Mouse (Mus musculus): ENCODE data around the gene Crim1.

Gene Crim1

GRCm38 (mm10) chr17:78374756-78375155 is 174.7 kb downstream of the Crim1 start:
- DNase-seq (ENCODE audit: low spot score in 2 of 2) = no peak

GRCm38 (mm10) chr17:78376587-78376986 is 176.5 kb downstream of the Crim1 start:
- DNase-seq (ENCODE audit: low spot score in 2 of 2) = no peak

GRCm38 (mm10) chr17:78379079-78379729 is 179.2 kb downstream of the Crim1 start:
- DNase-seq (ENCODE audit: low spot score in 2 of 2) = no peak

GRCm38 (mm10) chr17:78379730-78380245 is 179.7 kb downstream of the Crim1 start:
- no peak for DNase-seq (ENCODE audit: low spot score in 2 of 2)

- DNase-seq (ENCODE audit: low spot score in 2 of 2) = no peak
These were observed 182.3 kb downstream of the Crim1 start for GRCm38 (mm10) chr17:78382321-78382720.

- DNase-seq (ENCODE audit: low spot score in 2 of 2) = no peak
These were observed 187.6 kb downstream of the Crim1 start for GRCm38 (mm10) chr17:78387665-78388064.

- DNase-seq (ENCODE audit: low spot score in 2 of 2) = no peak
These were observed 188.2 kb downstream of the Crim1 start for GRCm38 (mm10) chr17:78388101-78388847.

GRCm38 (mm10) chr17:78389573-78389972 is 189.5 kb downstream of the Crim1 start:
- no peak for DNase-seq (ENCODE audit: low spot score in 2 of 2)

GRCm38 (mm10) chr17:78392401-78393087 is 192.5 kb downstream of the Crim1 start:
- no peak for DNase-seq (ENCODE audit: low spot score in 2 of 2)

- no peak for DNase-seq (ENCODE audit: low spot score in 2 of 2)
These were observed 200.2 kb downstream of the Crim1 start for GRCm38 (mm10) chr17:78400130-78400840.

GRCm38 (mm10) chr17:78401311-78401710 is 201.3 kb downstream of the Crim1 start:
- no peak for DNase-seq (ENCODE audit: low spot score in 2 of 2)

GRCm38 (mm10) chr17:78401713-78402112 is 201.7 kb downstream of the Crim1 start:
- no peak for DNase-seq (ENCODE audit: low spot score in 2 of 2)

GRCm38 (mm10) chr17:78402174-78402573 is 202.1 kb downstream of the Crim1 start:
- DNase-seq (ENCODE audit: low spot score in 2 of 2) = no peak

GRCm38 (mm10) chr17:78403229-78403628 is 203.2 kb downstream of the Crim1 start:
- DNase-seq (ENCODE audit: low spot score in 2 of 2) = no peak

GRCm38 (mm10) chr17:78403804-78404203 is 203.8 kb downstream of the Crim1 start:
- no peak for DNase-seq (ENCODE audit: low spot score in 2 of 2)

- DNase-seq (ENCODE audit: low spot score in 2 of 2) = no peak
These were observed 205.3 kb downstream of the Crim1 start for GRCm38 (mm10) chr17:78405336-78405735.

GRCm38 (mm10) chr17:78406854-78407253 is 206.8 kb downstream of the Crim1 start:
- no peak for DNase-seq (ENCODE audit: low spot score in 2 of 2)

GRCm38 (mm10) chr17:78407581-78407980 is 207.5 kb downstream of the Crim1 start:
- no peak for DNase-seq (ENCODE audit: low spot score in 2 of 2)

- no peak for DNase-seq (ENCODE audit: low spot score in 2 of 2)
These were observed 208.3 kb downstream of the Crim1 start for GRCm38 (mm10) chr17:78408386-78408785.

GRCm38 (mm10) chr17:78409900-78410299 is 209.9 kb downstream of the Crim1 start:
- DNase-seq (ENCODE audit: low spot score in 2 of 2) = no peak

GRCm38 (mm10) chr17:78415255-78415654 is 215.2 kb downstream of the Crim1 start:
- no peak for DNase-seq (ENCODE audit: low spot score in 2 of 2)
